ENCODE assay signal across 16 mouse cellular contexts in the genomic region with DNA sequence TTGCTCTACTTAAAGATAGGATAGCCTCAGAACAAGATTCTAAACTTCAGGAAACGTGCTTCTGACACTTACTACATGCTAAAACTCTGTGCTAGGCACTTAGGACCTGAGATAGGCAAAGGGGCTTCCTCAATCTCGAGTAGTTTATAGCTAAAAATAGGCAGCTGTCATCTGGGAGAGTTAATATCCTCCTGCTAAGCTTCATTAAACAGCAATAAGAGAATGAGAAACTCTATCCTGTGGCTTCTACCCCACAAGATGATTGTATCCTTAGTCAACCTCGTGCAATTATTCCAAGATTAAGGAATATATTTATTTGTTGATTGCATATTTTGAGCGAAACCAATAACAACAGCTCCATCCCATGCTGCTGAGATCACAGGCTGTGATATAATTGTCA.
"Had no signal": no experiment of that assay in that cellular context is flagged by ENCODE, and none has a peak within 500 bp of the region (broad histone marks: within the 10 kb centered on the region; RNA-seq: fewer than 3 reads in every experiment).

No protein-coding gene starts in this region.

- H3K4me2 ChIP-seq: neural tube, embryonic 13.5 days; neural tube, embryonic 15.5 days; stomach, embryonic 15.5 days had no signal

- H3K27ac ChIP-seq: neural tube, embryonic 13.5 days; neural tube, embryonic 15.5 days; stomach, embryonic 15.5 days; stomach, postnatal 0 days had no signal

- H3K9ac ChIP-seq: neural tube, embryonic 13.5 days; neural tube, embryonic 15.5 days; stomach, embryonic 15.5 days had no signal

- H3K27me3 ChIP-seq: neural tube, embryonic 13.5 days; neural tube, embryonic 15.5 days; stomach, embryonic 15.5 days had no signal

- H3K4me1 ChIP-seq: neural tube, embryonic 13.5 days; neural tube, embryonic 15.5 days; stomach, embryonic 15.5 days had no signal

- DNase-seq: retina, postnatal 1 day; right cerebral cortex, adult 18-20 months; right cerebral cortex, postnatal 14 days; right cerebral cortex, postnatal 25 days; right cerebral cortex, postnatal 4 days; spleen, adult 18-20 months; thymus, adult 18-20 months; thymus, adult 2 months; thymus, postnatal 14 days; thymus, postnatal 25 days; thymus, postnatal 36 days; thymus, postnatal 4 days had no signal

- H3K4me3 ChIP-seq: neural tube, embryonic 13.5 days; neural tube, embryonic 15.5 days; stomach, embryonic 15.5 days had no signal

- H3K36me3 ChIP-seq: neural tube, embryonic 13.5 days; neural tube, embryonic 15.5 days; stomach, embryonic 15.5 days had no signal

- H3K9me3 ChIP-seq: neural tube, embryonic 13.5 days; neural tube, embryonic 15.5 days; stomach, embryonic 15.5 days had no signal
